Mouse (Mus musculus) forebrain, embryonic 10.5 days (tissue): ENCODE measurements around the gene Akap6. TPM values are rescaled to one million over a fixed set of nuclear protein-coding genes. Genes with fewer than 3 reads are reported as not detected.
A peak's percentile ranks its signal among the peaks of the same experiment; 100 is the strongest.

Experiments used
- DNase-seq: peaks from one replicate; pipeline ENCODE4 v3.0.0-alpha.2; 2017; ENCODE audit warnings: low spot score; ENCODE audit errors: extremely low spot score
- H3K27ac ChIP-seq: fragments of 300-500 bp; sonication (generic); 2 replicates; pipeline ENCODE4 v1.5.1; 2016; ENCODE audit warnings: mild to moderate bottlenecking
- H3K27me3 ChIP-seq: fragments of 300-500 bp; sonication (generic); 2 replicates; pipeline ENCODE4 v1.6.1; 2016; ENCODE audit warnings: mild to moderate bottlenecking; ENCODE audit not compliant: poor library complexity, severe bottlenecking
- H3K36me3 ChIP-seq: fragments of 300-500 bp; sonication (generic); replicated peaks from 2 replicates; pipeline ENCODE4 v1.6.1; 2016; ENCODE audit warnings: mild to moderate bottlenecking, moderate library complexity
- H3K4me1 ChIP-seq: fragments of 300-500 bp; sonication (generic); 2 replicates; pipeline ENCODE4 v1.6.1; 2016
- H3K4me3 ChIP-seq: fragments of 300-500 bp; sonication (generic); 2 replicates; pipeline ENCODE4 v1.5.1; 2016; ENCODE audit warnings: mild to moderate bottlenecking, moderate library complexity
- H3K9me3 ChIP-seq: fragments of 300-500 bp; sonication (generic); 2 replicates; pipeline ENCODE4 v1.6.1; 2016; ENCODE audit warnings: mild to moderate bottlenecking, moderate library complexity
- WGBS: fragments of 180-500 bp; shearing (Covaris S2); methylation state at CpG from one replicate; pipeline ENCODE4 v1.1.7; 2016; 5-methylcytosine and 5-hydroxymethylcytosine counted together
- polyA plus RNA-seq: library from polyadenylated mRNA; unstranded; fragments of >200 nt; fragmentation: Nextera tagmentation; extraction: Ambion mirVana; gene quantifications from 2 replicates; pipeline ENCODE4 v1.2.1, GENCODE M21; 2016

Gene Akap6
- polyA plus RNA-seq, 1 experiment from 2014 or later, result 3.0 TPM

DNA sequence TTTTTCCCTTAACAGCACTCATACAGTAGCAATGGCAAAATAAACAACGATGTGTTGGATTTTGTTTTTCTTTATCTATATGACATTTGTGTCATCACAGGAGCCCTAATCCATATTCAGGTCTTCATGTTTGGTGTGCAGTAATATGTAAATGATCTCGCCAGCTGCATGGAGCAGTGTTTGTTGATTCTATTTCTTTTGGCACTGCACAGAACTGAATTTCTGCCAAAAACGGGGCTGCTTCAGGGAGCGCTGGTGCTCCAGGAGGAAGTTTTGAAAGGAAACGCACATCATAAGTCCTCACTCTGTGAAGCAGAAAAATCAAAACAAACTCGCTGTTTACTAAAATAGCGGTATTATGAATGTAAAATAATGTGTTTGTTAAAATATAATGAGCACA lies 424.9 kb downstream of the Akap6 start:
- 82% methylated on average over 7 of the region's 7 CpGs for WGBS
- no peak for DNase-seq
- no peaks in the 10 kb centered on the region for H3K36me3 ChIP-seq
- no peaks in the 10 kb centered on the region for H3K27me3 ChIP-seq
- H3K4me3 ChIP-seq, result no peak overlapping the region
- H3K4me1 ChIP-seq, result peaks cover 38% of the 10 kb centered on the region
- H3K9me3 ChIP-seq, result peaks cover 7% of the 10 kb centered on the region; the same call in 1 of the 2 replicates
- H3K27ac ChIP-seq, result no peak overlapping the region

DNA sequence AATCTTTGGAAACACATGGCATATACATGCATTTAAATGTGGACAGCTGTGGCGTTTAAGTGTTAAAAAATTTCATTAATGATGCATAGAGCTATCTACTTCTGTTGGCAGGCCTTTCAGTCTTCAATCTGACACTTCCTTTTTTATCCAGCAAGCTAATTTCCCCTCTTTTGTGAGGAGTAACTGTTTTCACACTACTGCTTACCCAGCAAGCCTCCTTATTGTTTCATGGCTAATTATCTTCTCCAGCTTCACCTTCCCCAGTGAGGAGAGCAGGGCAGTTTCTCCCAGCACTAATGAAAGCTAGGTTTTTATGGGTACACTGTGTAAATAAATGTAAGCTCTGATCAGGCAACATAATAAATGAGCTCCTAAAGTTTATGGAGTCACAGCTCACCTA lies 425.5 kb downstream of the Akap6 start:
- Histone ChIP-seq H3K36me3 (no peaks in the 10 kb centered on the region), H3K4me3 (no peak overlapping the region), H3K4me1 (peaks cover 32% of the 10 kb centered on the region), H3K27ac (no peak overlapping the region), H3K27me3 (no peaks in the 10 kb centered on the region), H3K9me3 (peaks cover 7% of the 10 kb centered on the region; the same call in 1 of the 2 replicates)
- 29% methylated on average over 1 of the region's 1 CpGs for WGBS
- no peak for DNase-seq

DNA sequence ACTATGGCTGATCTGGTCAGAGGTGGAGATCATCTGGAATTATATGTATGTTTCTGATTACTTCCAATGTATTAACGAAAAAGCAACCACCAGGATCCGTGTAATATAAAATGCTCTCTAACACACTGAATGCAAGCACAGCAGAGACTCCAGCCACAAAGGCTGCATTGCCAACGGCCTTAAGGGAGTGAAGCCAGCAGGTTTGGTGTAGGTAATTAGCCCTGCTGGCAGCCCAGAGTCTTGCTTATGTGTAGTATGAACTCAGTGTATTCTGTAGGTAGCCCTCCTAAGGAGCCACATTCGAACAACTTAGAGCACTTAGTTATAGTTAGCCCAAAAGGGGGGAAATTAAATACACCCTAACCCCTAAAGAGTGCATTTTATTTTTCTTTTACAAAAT lies 426.1 kb downstream of the Akap6 start:
- no peak overlapping the region for H3K27ac ChIP-seq
- no peaks in the 10 kb centered on the region for H3K36me3 ChIP-seq
- DNase-seq, result no peak
- peaks cover 26% of the 10 kb centered on the region for H3K4me1 ChIP-seq
- H3K4me3 ChIP-seq, result no peak overlapping the region
- no peaks in the 10 kb centered on the region for H3K27me3 ChIP-seq
- peaks cover 7% of the 10 kb centered on the region; the same call in 1 of the 2 replicates for H3K9me3 ChIP-seq
- WGBS, result 61% methylated on average over 4 of the region's 4 CpGs

DNA sequence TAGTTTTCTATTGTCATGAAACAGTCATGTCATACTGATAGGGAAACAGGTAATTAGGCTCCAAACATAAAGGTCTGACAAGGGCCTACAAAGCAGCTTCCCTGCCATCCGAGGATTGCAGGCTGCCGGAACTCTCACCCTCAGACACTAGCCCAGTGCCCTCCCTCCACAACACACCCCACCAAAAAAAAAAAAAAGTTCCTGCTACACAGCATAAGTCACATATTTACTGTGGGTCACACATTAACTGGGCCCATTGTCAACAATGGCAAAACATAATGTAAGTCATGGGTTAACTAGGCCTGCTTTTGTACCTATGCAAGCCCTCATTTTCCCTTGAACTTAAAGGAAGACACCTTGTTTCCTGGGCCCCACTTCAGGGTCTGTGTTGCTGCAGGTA lies 435.0 kb downstream of the Akap6 start:
- Histone ChIP-seq H3K4me3 (no peak overlapping the region), H3K36me3 (no peaks in the 10 kb centered on the region), H3K4me1 (no peaks in the 10 kb centered on the region), H3K27me3 (no peaks in the 10 kb centered on the region), H3K27ac (no peak overlapping the region), H3K9me3 (no peaks in the 10 kb centered on the region)
- 87% methylated on average over 2 of the region's 2 CpGs for WGBS
- DNase-seq, result no peak

DNA sequence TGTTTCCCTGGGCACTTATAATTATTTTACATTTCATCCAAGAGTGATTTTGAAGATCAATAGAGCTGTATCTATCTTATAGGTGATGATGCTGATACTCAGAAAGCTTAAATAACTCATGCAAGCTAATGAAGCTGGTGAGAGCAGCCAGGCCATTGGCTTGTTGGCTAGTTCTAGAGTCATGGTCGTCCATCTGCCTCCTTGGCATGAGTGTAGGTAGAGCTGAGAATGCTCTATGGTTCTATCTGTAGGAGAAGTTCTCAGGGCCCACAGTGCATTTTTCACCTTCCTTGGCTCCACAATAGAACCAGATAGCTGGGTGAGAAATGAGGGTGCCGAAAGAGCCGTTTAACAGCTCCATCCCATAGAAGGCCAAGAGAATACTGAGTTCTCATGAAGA lies 438.1 kb downstream of the Akap6 start:
- no peaks in the 10 kb centered on the region for H3K9me3 ChIP-seq
- 0 out of 2 replicates have a peak, but pooled peaks cover 3% of the 10 kb centered on the region for H3K36me3 ChIP-seq
- H3K27me3 ChIP-seq, result no peaks in the 10 kb centered on the region
- H3K4me1 ChIP-seq, result no peaks in the 10 kb centered on the region
- WGBS, result 92% methylated on average over 3 of the region's 3 CpGs
- DNase-seq, result no peak
- H3K4me3 ChIP-seq, result no peak overlapping the region
- H3K27ac ChIP-seq, result no peak overlapping the region

DNA sequence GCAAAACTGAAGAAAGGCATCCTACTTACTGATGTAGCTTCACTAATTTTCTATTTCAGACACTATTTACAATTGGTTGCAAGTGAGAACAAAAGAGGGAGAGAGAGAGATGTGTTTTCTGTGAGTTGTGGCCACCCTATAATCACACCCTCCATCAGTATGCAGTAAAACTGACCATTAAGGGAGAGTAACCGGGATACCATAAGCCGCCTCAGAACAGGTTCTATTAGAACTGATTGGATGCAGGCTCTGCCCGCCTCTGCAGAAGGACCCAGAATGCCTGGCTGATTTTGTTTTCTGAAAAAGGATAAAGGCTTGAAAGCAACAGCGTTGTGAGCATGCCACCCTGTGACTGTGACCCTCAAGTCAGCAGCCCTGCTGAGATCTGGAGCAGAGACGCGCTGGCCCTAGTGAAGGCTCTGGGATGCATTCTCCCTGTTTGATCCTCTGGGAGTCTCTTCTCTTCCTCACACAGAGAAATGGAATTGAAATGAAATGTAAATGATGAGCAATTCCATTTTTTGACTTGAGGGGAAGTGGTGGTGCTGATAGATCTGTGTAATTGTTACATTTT lies 445.0 kb downstream of the Akap6 start:
- H3K27ac ChIP-seq, result peak overlapping the region; percentile 44; the same call in 1 of the 2 replicates

DNA sequence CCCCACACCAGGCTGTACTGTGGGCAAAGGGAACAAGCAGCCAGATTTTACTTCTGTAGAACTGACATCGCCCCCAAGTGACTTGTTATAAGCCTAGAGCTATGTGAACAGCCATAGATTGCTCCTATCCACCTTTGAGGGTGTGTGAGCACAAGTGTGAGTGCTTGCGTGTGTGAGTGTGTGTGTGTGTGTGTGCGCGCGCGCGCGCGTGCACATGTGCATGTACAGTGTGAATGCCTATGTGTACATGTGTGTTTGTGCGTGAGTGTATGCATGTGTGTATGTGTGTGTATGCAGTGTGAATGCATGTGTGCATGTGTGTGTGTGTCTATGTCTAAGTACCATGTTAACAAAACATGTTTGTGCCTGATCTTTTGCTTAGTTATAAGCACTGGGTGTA lies 445.6 kb downstream of the Akap6 start:
- H3K36me3 ChIP-seq, result 0 out of 2 replicates have a peak, but pooled peaks cover 3% of the 10 kb centered on the region
- H3K27me3 ChIP-seq, result no peaks in the 10 kb centered on the region
- no peak overlapping the region for H3K27ac ChIP-seq
- DNase-seq, result no peak
- H3K4me1 ChIP-seq, result peaks cover 13% of the 10 kb centered on the region
- no peak overlapping the region for H3K4me3 ChIP-seq
- 98% methylated on average over 10 of the region's 10 CpGs for WGBS
- peaks cover 4% of the 10 kb centered on the region for H3K9me3 ChIP-seq

More for the DNA sequence above, 445.0 kb downstream of the Akap6 start:
- Histone ChIP-seq H3K27me3 (no peaks in the 10 kb centered on the region), H3K4me1 (peaks cover 13% of the 10 kb centered on the region), H3K9me3 (no peaks in the 10 kb centered on the region), H3K36me3 (0 out of 2 replicates have a peak, but pooled peaks cover 3% of the 10 kb centered on the region), H3K4me3 (no peak overlapping the region)
- DNase-seq, result no peak
- WGBS, result 73% methylated on average over 6 of the region's 6 CpGs

DNA sequence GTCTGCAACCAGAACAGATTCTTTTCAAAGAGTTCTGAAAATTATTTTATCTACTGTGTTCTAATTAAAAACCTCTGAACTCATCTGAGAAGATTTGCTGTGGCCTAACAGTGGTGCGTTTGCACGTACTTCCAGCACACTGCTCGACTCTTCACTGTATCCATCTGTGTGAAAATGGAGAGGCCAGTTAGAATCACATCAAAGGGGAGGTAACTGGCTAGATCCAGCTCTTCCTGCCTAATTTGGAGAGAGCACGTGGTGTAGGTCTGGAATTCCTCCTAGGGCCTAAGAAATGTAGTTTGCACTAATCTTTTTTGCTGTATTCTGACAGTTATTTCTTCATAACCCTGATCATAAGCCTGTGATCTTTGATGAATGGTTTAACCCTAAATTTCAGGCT lies 446.3 kb downstream of the Akap6 start:
- Histone ChIP-seq H3K27me3 (no peaks in the 10 kb centered on the region), H3K27ac (peak overlapping the region; percentile 5; the same call in 1 of the 2 replicates), H3K9me3 (peaks cover 8% of the 10 kb centered on the region), H3K4me3 (no peak overlapping the region), H3K4me1 (peaks cover 13% of the 10 kb centered on the region), H3K36me3 (0 out of 2 replicates have a peak, but pooled peaks cover 3% of the 10 kb centered on the region)
- no peak for DNase-seq
- whole genome bisulfite sequencing, result 82% methylated on average over 4 of the region's 4 CpGs

DNA sequence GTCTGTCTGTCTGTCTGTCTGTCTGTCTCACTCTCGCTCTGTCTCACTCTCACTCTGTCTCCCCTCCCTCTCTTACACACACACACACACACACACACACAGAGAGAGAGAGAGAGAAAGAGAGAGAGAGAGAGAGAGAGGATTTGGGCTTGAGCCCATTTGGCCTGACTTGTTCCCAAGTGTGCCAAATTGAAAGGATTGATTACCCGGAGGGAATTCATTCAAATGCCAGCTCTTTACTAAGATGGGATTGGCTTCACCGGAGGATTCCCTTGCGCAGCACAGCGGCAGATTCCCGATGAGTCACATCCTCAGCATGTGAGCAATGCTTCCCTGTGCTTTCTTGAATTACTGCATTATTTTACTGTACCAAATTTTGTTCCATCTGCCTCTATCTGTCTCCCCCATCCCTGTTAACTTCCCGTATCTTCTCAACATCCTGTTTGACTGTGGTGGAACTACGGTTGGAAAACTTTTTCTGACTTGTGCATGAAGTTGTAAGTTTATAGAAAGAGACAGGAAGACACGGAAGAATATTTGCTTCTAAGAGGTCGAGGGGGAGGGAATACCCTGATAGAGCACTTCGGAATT lies 447.4 kb downstream of the Akap6 start:
- Histone ChIP-seq H3K4me3 (no peak overlapping the region), H3K36me3 (no peaks in the 10 kb centered on the region), H3K27ac (no peak overlapping the region), H3K9me3 (peaks cover 8% of the 10 kb centered on the region), H3K27me3 (no peaks in the 10 kb centered on the region), H3K4me1 (peaks cover 13% of the 10 kb centered on the region)
- DNase-seq, result no peak
- WGBS, result 75% methylated on average over 11 of the region's 11 CpGs

DNA sequence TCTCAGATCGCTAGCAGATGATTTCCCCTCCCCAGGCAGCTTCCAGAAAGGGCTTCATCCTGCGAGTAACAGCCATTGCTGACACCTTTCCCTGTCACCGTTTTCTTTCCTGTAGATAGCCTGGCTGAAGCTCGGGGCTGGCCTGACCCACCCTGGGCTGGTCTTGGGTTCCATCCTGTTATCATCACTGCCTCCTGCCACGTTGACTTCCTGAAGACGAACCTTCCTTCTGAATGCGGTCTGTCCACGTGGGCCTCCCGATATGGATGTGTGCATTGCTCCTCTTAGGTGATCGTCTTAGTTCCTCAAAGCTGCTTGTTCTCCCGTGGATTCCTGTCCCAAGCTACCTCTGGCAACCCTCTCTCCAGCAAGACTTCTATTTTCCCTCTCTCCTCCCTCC lies 448.5 kb downstream of the Akap6 start:
- H3K9me3 ChIP-seq, result peaks cover 8% of the 10 kb centered on the region
- H3K4me1 ChIP-seq, result peaks cover 13% of the 10 kb centered on the region
- H3K36me3 ChIP-seq, result no peaks in the 10 kb centered on the region
- H3K4me3 ChIP-seq, result no peak overlapping the region
- no peak overlapping the region for H3K27ac ChIP-seq
- no peaks in the 10 kb centered on the region for H3K27me3 ChIP-seq
- DNase-seq, result no peak
- WGBS, result 85% methylated on average over 11 of the region's 11 CpGs

DNA sequence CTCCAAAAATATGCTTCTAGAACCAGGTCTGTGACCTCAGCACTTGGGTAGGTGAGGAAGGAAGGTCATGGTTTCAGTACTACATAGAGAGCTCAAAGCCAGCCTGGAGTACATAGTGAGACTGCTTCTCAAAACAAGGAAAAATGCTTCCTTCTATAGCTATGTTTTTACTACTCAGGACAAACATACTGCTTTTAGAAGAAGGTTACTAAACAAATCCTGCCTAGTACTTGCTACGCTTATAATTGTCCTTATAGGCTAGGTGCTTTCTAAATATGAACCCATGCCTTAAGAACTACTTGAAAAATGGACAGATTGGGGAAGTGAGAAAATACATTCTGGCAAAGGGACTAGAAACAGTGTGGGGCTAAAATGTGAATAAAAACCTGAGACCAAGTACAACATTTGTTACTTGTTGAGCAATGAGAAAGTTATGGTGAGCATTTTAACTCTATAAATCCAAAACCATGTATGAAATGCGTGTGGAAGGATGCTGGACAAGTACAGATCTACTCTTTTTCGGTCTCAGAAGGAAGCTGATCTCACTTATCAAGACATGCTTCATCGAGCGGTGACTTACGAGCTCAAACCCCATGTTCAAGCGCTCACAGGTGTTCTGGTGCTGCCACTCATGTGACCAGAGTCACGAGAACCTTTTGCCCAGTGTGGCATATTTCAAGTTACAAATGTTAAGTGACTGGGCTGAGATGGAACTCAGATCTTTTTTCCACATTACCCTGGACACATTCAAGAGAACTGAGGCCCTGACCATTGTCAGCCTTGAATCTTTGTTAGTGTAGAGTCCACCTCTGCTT lies 469.2 kb downstream of the Akap6 start:
- H3K27ac ChIP-seq, result no peak overlapping the region
- DNase-seq, result no peak
- no peaks in the 10 kb centered on the region for H3K27me3 ChIP-seq
- H3K9me3 ChIP-seq, result no peaks in the 10 kb centered on the region; the same call in 1 of the 2 replicates
- H3K4me3 ChIP-seq, result no peak overlapping the region
- 93% methylated on average over 8 of the region's 8 CpGs for WGBS
- no peaks in the 10 kb centered on the region for H3K4me1 ChIP-seq
- no peaks in the 10 kb centered on the region for H3K36me3 ChIP-seq

DNA sequence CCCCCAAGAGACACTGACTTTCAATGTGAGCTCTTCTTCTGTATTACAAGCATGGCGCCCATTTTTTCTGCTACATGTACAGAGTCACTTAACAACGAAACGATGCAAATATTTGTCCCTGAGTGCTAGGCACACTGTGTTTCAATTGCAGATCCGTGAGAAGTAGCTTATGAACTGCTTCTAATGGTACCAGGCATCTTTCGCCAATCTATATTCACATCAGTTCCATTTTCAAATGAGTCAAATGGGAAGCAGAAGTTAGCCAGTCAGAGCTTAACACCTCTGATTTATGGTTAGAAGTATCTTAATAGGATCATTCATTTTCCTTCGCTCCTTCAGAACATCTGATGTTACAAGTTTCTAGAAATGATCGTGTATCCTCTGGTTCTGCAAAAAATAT lies 492.3 kb downstream of the Akap6 start:
- no peak overlapping the region for H3K4me3 ChIP-seq
- H3K27ac ChIP-seq, result no peak overlapping the region
- H3K9me3 ChIP-seq, result no peaks in the 10 kb centered on the region
- H3K4me1 ChIP-seq, result no peaks in the 10 kb centered on the region
- WGBS, result 91% methylated on average over 7 of the region's 7 CpGs
- DNase-seq, result no peak
- no peaks in the 10 kb centered on the region for H3K36me3 ChIP-seq
- no peaks in the 10 kb centered on the region for H3K27me3 ChIP-seq

DNA sequence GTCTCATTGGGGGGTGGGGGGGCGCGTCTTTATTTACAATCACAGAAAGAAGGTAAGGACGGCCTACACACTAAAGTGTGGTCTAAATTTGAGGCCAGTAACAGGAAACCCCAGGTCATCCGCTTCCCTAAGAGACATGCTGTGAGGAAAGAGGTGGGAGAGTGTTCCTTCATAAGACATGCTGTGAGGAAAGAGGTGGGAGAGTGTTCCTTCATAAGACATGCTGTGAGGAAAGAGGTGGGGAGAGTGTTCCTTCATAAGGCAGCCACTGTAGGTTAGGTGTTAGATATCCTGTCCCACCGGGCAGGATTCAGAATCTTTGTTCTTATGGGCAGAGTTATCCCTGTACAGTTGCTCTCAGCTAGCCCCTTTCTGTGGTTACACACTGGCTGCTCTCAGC lies 494.5 kb downstream of the Akap6 start:
- H3K9me3 ChIP-seq, result no peaks in the 10 kb centered on the region
- H3K4me1 ChIP-seq, result no peaks in the 10 kb centered on the region
- H3K27me3 ChIP-seq, result no peaks in the 10 kb centered on the region
- H3K36me3 ChIP-seq, result no peaks in the 10 kb centered on the region
- H3K4me3 ChIP-seq, result no peak overlapping the region
- no peak overlapping the region for H3K27ac ChIP-seq
- 84% methylated on average over 5 of the region's 5 CpGs for WGBS
- DNase-seq, result no peak
